Mouse (Mus musculus) CH12.LX (cell line): ENCODE data around the gene Tgfb1.
A peak's percentile ranks its signal among the peaks of the same experiment; 100 is the strongest.

ENCODE experiments used
- CTCF ChIP-seq, 2 experiments: IDR thresholded peaks in 1 of 2; conservative IDR thresholded peaks in 1 of 2; 2 replicates each; pipeline ENCODE4 v1.5.1; 2011 to 2012; ENCODE audit warnings: low read depth in 2 of 2, low read length in 2 of 2, improper control_type of control experiment in 1 of 2, inconsistent platforms in 1 of 2, mild to moderate bottlenecking in 1 of 2, moderate library complexity in 1 of 2
- JUND ChIP-seq: conservative IDR thresholded peaks from 2 replicates; pipeline ENCODE4 v1.6.1; 2011; ENCODE audit warnings: low read depth, low read length, improper control_type of control experiment
- MXI1 ChIP-seq: IDR thresholded peaks from 2 replicates; pipeline ENCODE4 v1.6.1; 2011; ENCODE audit warnings: mild to moderate bottlenecking, low read depth, low read length, improper control_type of control experiment
- POLR2A ChIP-seq: IDR thresholded peaks from 2 replicates; pipeline ENCODE4 v1.6.1; 2011; ENCODE audit warnings: low read depth, mild to moderate bottlenecking, improper control_type of control experiment, low read length

DNA sequence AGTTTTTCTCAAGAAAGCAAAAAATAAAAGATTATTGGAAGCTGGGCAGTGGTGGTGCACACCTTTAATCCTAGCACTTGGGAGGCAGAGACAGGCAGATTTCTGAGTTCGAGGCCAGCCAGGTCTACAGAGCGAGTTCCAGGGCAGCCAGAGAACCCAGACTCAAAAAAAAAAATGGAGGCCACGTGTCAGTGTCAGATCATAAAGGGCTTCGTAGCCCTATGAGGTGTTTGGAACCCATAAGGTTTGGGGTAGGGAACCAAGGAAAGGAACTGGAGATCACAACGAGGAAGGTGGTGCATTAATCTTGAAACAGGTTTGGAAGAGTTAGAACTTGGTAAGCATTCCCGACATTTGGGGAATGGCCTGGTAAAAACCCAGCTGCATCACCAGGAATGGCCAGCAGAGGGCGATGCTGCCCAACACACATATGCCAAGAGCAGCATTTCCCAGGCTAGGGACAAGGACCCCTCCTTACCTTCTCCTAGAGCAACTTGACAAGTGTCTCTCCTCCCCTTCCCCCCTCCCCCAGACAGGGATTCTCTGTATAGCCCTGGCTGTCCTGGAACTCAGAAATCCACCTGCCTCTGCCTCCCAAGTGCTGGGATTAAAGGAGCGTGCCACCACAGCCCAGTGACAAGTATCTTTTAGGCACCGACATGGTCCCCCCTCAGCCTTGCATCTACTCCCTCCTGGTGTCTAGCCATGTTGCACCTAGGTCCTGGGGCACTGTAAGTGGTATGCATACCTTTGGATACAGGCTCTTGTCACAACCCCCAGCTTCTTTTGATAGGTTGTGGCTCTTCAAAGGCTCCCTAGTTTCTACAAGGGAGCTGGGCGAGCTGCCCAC is 33.2 kb downstream of the Tgfb1 start:
- peak; percentile 72 to 96 for TF ChIP-seq CTCF (conservative IDR thresholded peaks at IDR 0.05 in 1 of 2, IDR thresholded peaks at IDR 0.05 in 1 of 2; ENCODE audit: low read depth in 2 of 2, low read length in 2 of 2)
- TF ChIP-seq MXI1, result no peak
- TF ChIP-seq POLR2A, result no peak
- TF ChIP-seq JUND, result no peak
